Mouse (Mus musculus) adrenal gland, adult (tissue): ENCODE measurements at regions not wholly inside any gene's neighbourhood (a gene's known extent, or its start where the extent isn't known, plus 50 kb on each side); places are given as distances from the start of the nearest gene placed in this dataset.

Experiments
- DNase-seq, 2 experiments: peaks; one replicate each; pipeline ENCODE4 v3.0.0; 2022 to 2023; ENCODE audit warnings: low spot score in 1 of 2; ENCODE audit not compliant: inconsistent age in 2 of 2

GRCm38 (mm10) chr8:44094818-44095217 is 385.0 kb upstream of the Adam34 start:
- no peak for DNase-seq

GRCm38 (mm10) chr8:44093491-44093890 is 383.6 kb upstream of the Adam34 start:
- DNase-seq: no peak

- no peak for DNase-seq
Measured at GRCm38 (mm10) chr8:44082057-44082456, 372.2 kb upstream of the Adam34 start.

DNA sequence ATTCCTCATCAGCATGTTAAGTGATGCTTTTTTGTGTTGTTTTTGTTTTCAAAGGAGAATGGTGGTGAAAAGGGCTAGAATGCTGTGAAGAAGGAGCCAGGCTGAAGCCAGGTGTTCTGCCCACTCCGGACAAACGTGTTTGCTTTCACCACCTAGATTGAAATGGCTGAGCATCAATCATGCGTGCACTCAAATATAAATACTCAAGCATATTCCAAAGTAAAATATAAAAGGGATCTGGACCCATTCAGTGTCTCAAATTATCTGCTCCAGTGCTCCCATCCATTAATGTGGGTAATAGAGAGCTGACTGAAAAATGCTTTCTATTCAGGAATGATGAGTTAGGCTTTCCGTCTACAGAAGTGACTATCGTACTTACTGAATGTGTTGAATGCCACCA is 349.0 kb upstream of the Adam34 start:
- no peak for DNase-seq

- no peak for DNase-seq
Measured at GRCm38 (mm10) chr8:44042572-44043355, 332.9 kb upstream of the Adam34 start.

DNA sequence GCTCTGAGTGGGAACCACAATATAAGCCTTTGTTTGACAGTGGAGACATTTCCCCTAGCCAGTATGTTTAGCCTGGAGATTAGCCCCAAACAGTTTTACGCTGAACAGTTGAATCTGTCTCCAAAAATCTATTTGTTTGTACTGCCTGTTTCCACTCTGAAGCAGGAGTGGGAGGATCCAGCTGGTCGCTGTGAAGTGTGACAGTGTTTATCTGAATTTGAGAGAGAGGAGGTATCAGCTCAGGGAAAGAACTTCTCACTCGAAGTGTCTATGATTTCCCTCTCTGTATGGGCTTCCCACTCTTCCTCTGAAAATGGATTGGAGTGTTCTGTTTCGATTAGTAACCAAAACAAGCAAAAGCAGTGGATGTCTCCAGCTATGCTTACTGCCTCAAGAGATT is 324.4 kb upstream of the Adam34 start:
- no peak for DNase-seq

- DNase-seq: no peak
Measured at GRCm38 (mm10) chr8:44031376-44031775, 321.5 kb upstream of the Adam34 start.

GRCm38 (mm10) chr8:44030972-44031371 is 321.1 kb upstream of the Adam34 start:
- DNase-seq: no peak

GRCm38 (mm10) chr8:44027738-44028137 is 317.9 kb upstream of the Adam34 start:
- no peak for DNase-seq

DNA sequence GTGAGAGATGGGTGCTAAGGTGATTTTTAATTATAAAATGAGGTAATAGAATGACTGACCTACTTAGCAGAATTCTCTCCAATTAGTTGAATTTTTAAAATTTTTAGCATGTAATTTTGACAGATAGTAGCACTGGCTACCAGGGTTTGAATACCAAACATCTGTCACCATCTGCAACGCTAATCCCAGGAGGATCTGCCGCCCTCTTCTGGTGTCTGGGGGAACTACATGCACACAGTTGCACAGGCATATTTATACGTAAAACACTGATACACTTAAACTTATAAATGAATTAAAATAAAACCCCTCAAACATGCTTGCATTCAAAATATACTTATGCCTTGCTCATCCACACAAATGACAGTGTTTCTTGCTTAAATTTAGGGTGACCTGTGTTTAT is 316.1 kb upstream of the Adam34 start:
- DNase-seq: peak; percentile 13 to 74

DNA sequence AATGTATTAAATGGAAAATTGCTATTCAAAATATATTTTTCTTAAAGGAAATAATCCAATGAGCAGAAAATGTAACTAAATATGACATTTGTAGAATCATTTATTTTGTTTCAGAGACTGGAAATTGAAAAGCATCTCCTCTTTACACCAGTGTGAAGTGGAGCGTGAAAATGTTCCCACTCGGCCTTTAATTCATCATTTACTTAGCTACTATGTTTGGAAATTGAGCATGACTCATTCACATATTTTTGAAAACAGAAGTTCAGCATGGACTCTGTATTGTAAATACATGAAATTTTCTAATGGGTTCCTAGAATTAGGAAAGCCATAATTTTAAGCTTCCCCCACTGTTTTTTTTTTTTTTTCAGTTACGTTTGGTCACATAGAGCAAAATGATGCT is 314.2 kb upstream of the Adam34 start:
- DNase-seq: no peak
